Mouse (Mus musculus) mature B cell (primary cell): Measurements from ENCODE around the gene Utp15.

ENCODE experiments used
- in situ Hi-C: fragments of 300-500 bp; cut with MboI; formaldehyde crosslinking; loops from 2 replicates; pipeline ENCODE4 v1.14.3; 2019

Gene Utp15

DNA sequence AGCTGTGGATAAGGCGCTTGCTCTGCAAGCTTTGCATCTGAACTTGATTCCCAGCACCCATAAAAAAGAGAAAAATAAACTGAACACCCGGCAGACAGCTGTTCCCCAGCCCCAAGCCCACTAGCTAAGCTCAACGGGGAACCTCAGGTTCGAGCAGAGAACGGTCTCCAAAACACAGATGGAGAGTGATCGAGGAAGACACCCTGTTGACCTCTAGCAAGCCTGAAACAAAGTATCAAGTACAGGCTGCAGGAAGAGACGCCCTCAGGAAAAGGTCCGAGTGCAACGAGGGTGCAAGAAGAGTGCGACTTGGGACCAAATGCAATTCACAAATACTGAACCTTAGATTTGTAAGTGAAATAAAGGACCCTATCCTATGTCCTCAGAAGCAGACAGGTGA, 13.2 kb downstream of the Utp15 start:
- in situ Hi-C loops = no loop called here

DNA sequence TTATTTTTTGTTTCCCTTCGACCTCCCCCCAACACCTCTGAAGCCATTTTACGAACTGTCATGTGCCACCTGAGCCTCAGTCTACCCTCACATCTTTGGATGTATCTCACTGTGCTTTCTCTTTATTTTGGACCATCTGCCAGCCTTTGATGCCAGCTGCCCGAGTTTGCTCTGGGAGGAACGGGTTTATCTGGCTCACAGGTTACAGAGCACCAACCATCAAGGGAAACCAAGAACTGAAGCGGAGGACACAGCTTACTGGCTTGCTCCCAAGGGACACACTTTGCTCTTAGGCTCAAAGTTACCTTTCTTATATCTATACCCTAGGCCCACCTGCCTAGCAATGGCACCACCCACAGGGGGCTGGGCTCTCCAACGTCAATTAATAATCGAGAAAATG, 17.5 kb downstream of the Utp15 start:
- in situ Hi-C loops = no loop called here

GRCm38 (mm10) chr13:98244571-98245350, 18.1 kb downstream of the Utp15 start:
- in situ Hi-C loops = no loop called here

GRCm38 (mm10) chr13:98241531-98242282, 21.1 kb downstream of the Utp15 start:
- in situ Hi-C loops = no loop called here

DNA sequence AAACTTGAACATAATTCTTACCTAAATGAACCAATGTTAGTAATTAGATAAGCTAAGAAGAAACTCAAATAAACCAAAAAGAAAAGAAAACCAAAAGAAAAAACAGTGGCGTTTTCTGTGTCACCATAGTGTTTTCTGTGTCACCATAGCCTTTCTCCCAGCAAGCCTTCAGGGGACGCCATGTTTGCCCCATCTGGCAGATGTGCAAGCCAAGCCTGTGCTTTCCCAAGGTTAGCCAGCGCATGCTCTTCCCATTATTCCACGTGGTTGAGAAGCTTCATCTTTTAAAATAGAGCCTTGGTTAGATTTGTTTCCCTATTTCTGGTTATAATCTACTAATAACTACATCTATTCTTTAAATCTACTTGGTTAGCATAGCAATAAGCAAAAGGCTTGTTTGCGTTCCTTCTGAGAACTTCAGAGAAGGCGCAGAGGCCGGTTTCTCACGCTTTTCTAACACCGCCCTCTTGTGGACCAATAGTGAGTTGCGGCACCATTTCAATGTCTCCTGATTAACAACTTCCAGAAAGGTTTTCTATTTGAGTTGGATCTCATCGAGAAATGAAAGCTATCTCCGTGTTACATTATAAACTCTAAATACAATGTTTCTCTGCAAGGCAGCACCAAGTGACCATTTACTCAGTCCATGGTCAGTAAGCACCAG, 22.7 kb downstream of the Utp15 start:
- in situ Hi-C loops = no loop called here

DNA sequence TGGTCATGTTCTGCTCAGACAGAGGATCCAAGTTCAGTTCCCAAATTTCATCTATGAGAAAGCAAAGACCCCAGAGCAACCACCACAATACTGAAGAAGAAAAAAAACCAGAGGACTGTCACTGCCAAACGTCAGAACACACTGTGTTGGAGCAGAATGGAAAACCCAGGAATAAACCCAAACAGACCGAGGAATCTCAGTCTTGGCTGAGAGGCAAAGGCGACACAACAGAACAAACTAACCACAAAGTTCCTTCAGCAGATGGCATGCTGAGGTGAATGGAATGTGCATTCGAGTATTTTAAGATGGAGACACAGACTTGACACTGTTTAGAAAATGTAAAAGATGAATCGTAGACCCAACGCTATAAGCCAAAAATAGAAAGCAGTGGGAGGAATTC, 27.4 kb downstream of the Utp15 start:
- in situ Hi-C loops = no loop called here

DNA sequence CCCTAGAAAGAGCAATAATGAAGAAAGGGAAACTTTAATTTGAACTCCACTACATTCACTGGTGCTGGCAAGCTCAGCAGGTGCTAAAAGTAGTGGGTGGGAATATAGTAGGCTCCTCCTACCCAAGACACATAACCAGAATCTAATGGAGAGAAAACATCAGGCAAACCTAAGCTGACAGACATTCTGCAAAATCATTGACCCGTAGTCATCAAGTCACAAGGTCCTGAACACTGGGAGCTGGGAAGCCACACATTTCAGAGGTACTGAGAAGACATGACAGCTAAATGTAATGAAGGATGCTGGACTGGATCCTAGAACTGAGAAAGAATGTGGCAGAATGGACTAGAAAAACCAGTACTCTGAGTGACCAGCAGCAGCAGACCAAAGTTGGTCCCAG, 32.3 kb downstream of the Utp15 start:
- in situ Hi-C loops = no loop called here

GRCm38 (mm10) chr13:98226225-98226624, 36.6 kb downstream of the Utp15 start:
- in situ Hi-C loops = no loop called here

GRCm38 (mm10) chr13:98222848-98223247, 40.0 kb downstream of the Utp15 start:
- in situ Hi-C loops = no loop called here

GRCm38 (mm10) chr13:98210137-98210536, 52.7 kb downstream of the Utp15 start:
- in situ Hi-C loops = no loop called here

GRCm38 (mm10) chr13:98208842-98209241, 54.0 kb downstream of the Utp15 start:
- in situ Hi-C loops = no loop called here

GRCm38 (mm10) chr13:98206546-98206870, 56.3 kb downstream of the Utp15 start:
- in situ Hi-C loops = no loop called here

DNA sequence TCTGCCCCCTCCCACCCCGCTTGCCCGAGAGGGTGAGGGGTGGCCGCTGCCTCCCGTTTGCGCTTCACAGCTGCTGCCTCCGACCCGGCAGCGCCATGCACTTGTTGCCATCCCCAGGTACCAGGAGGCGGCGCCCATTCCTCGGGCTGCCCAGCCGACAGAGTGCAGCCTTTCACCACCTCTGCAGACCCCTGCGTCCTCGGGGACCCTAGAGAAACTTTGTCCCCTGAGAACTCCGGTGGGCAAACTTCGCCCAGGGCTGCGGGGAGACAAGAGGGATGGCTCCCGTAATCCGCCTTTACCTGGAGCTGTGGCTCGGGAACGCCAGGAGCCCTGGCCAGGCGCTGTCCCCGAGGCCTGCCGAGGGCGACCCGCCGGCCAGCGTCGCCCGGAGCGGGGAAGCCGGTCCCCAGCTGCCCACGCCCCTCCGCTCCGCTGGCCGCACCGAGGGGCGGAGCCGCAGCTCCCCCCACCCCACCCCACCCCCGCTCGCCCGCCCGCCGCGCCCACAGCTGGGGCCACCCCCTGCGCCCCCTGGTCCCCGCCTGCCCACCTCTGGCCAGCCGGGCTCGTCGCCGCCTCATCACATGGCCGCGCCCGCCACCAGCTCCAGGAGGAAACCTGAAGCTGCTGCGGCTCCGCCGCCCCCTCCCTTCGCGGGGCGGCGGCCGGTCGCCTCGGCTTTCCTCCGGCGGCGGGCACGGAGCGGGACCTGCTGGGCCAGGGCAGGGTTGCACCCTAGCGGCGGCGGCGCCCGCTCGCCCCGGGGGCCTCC, 56.9 kb downstream of the Utp15 start, which contains the start of gene Arhgef28:
Gene Arhgef28, minus strand, starts transcription at position 669 of the 775 bp plus-strand sequence.
- in situ Hi-C loops = no loop called here

- in situ Hi-C loops = no loop called here
Measured at GRCm38 (mm10) chr13:98205111-98205510, 57.7 kb downstream of the Utp15 start.

DNA sequence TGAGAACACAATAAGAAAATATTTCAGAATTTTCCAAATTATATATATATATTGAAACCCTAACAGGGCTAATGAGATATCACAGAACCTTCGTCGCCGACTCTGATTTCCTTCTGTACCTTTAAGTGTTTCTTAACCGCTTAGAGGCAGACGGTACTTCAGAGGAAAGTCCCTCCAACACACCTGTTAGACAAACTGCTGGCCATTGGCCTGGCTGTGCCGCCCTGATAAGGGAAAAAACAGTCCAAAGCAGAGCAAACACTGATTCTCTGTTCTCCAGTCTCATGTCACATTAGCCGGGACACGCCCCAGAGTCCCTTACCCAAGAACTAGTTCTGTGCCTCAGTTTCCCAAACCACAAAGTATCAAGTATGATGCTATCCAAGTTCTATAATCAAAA, 58.5 kb downstream of the Utp15 start:
- in situ Hi-C loops = no loop called here

DNA sequence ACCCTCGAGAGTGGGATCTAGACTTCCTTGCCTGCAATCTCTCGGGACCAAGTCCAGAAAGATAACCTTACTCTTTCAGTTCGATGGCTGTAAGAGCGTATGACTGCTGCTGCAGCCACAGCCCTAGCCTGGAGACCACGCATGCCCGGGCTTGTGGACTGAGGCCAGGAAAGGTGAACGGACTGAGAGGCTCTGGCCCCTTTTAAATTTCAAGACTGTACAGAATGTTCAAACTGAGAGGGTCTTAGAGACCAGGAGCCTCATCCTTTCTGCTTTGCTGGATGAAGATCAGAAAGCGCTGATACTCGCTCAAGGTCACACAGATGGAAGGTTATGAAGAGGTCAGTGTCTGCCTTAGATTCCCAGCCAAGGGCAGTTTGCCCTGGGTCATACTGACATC, 61.4 kb downstream of the Utp15 start:
- in situ Hi-C loops = no loop called here
